Mouse (Mus musculus): Measurements from ENCODE around the gene Tenm2. TPM values are rescaled to one million over a fixed set of nuclear protein-coding genes. Genes with fewer than 3 reads are reported as not detected.

Gene Tenm2
- polyA plus RNA-seq, 1 experiment from 2014 or later: 8.1 TPM

DNA sequence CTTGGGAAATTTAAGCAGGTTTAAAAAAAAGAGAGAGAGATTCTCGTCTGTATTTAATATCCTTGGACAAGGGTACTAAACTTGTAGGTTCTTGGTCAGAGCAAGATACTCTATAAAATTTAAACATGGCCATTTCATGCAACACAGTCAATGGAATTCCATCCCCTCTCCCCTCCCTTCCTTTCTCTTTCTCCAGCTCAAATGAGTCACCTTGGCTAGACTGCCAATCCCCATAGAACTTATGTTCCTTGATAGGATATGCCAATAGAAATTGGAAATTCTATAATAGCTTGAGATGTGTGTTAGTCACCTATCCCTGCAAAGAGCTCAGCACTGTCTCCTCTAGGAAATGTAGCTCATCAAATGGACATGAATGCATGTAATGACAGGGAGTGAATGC lies 1031.9 kb downstream of the Tenm2 start:
- Histone ChIP-seq H3K9me3 (no peaks in the 10 kb centered on the region), H3K36me3 (peaks cover 9% of the 10 kb centered on the region; the same call in 1 of the 2 replicates), H3K27ac (no peak overlapping the region), H3K4me1 (replicated peaks) (no peaks in the 10 kb centered on the region), H3K27me3 (ENCODE audit: insufficient read depth, poor library complexity, severe bottlenecking) (no peaks in the 10 kb centered on the region), H3K4me3 (no peak overlapping the region)
- DNase-seq (ENCODE audit: low spot score): no peak
- WGBS: 74% methylated on average over 1 of the region's 1 CpGs

DNA sequence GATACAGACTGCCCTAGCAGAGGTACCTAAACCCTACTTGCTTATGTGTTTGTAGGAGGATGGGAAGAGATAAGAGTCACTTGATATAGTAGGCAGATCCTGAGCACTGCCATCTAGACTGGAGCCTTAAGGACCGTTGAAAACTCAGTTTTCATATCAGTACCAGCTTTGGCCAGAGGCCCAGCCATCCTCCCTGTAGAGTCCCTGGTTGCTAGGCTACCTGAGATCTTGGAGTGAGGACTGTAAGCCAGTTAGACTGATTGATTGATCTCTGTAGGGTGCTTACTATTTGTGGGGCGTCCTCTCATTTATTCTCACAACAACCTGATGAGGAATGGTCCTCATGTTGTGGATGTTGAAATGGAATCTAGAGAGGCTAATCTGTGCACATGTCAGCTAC lies 1041.4 kb downstream of the Tenm2 start:
- no peak for DNase-seq (ENCODE audit: low spot score)
- no peak overlapping the region for H3K27ac ChIP-seq
- H3K4me3 ChIP-seq: no peak overlapping the region
- H3K4me1 ChIP-seq (replicated peaks): no peaks in the 10 kb centered on the region
- WGBS: 81% methylated on average over 2 of the region's 2 CpGs
- H3K36me3 ChIP-seq: no peaks in the 10 kb centered on the region
- H3K9me3 ChIP-seq: peaks cover 3% of the 10 kb centered on the region; the same call in 1 of the 2 replicates
- no peaks in the 10 kb centered on the region for H3K27me3 ChIP-seq (ENCODE audit: insufficient read depth, poor library complexity, severe bottlenecking)

DNA sequence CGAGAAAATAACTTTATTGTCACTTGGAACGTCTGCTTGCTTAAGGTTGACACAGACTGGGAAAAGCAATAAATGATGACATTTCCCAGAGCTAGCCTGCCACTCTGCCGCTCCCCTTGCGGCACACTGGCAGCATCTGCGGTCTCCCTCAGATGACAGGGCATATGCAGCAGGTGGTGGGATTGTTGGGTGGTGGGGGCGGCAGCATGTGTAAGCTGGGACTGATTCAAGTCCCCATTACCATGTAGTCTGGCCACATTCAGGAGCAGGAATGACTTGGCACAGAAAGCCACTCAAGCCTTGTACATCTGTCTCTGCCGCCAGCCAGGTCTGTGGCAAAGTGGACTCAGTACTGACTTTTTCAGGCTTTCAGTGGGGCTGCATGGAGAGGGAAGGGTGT lies 1059.7 kb downstream of the Tenm2 start:
- Histone ChIP-seq H3K4me1 (replicated peaks) (peaks cover 5% of the 10 kb centered on the region; the same call in 1 of the 2 replicates), H3K36me3 (peaks cover 2% of the 10 kb centered on the region), H3K4me3 (no peak overlapping the region), H3K27ac (no peak overlapping the region), H3K9me3 (no peaks in the 10 kb centered on the region), H3K27me3 (ENCODE audit: insufficient read depth, poor library complexity, severe bottlenecking) (0 out of 2 replicates have a peak, but pooled peaks cover 7% of the 10 kb centered on the region)
- DNase-seq (ENCODE audit: low spot score): no peak
- whole genome bisulfite sequencing: 92% methylated on average over 7 of the region's 7 CpGs

DNA sequence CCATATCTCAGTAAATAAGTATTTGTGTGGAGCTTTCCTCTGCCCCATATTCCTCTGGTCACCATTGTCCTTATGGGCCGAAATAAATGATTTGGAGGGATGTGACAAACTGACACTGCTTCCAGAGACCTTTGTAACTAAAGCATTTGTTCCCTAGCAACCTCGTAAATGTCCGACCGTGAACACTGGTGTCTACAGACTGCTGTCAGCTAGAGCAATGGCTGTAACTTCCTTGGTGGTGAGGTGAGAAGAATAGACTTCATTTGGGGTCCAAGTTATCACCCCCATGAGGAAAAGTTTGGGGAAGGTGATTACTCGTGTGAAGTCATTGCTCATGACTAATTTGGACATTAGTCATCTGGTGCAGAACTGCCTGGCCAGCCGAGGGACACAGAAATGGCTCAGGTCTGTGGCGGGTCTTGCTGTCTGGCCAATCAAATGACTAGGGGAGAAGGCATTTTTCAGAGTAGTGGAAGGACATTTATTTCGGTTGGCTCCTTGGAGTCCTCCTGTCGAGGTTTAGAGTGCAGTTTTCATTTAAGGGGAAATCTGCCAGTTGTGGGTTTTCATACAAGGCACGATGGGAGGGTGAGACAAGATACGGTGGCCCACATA lies 1062.6 kb downstream of the Tenm2 start:
- Histone ChIP-seq H3K27ac (no peak overlapping the region), H3K27me3 (ENCODE audit: insufficient read depth, poor library complexity, severe bottlenecking) (0 out of 2 replicates have a peak, but pooled peaks cover 7% of the 10 kb centered on the region), H3K36me3 (peaks cover 8% of the 10 kb centered on the region), H3K9me3 (no peaks in the 10 kb centered on the region), H3K4me3 (no peak overlapping the region), H3K4me1 (replicated peaks) (peaks cover 5% of the 10 kb centered on the region; the same call in 1 of the 2 replicates)
- WGBS: 75% methylated on average over 11 of the region's 11 CpGs
- no peak for DNase-seq (ENCODE audit: low spot score)

DNA sequence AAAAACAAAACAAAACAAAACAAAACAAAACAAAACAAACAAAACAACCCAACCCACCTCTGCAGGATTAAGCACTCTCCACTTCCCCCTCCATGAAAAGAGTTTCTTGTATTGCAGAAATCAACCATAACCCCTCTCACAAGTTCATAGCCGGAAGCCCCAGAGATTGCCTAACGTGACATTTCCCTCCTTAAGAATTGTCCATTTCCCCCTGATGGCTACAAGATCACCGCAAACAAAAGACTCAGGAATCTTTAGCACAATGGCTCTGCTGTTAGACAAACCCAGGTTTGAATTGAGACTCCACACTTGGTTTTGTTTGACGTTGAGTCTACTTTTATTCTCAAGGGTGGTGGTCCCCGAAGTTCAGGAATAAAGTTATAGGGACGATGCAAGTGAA lies 1063.2 kb downstream of the Tenm2 start:
- Histone ChIP-seq H3K27ac (no peak overlapping the region), H3K27me3 (ENCODE audit: insufficient read depth, poor library complexity, severe bottlenecking) (0 out of 2 replicates have a peak, but pooled peaks cover 7% of the 10 kb centered on the region), H3K4me3 (no peak overlapping the region), H3K4me1 (replicated peaks) (peaks cover 5% of the 10 kb centered on the region; the same call in 1 of the 2 replicates), H3K9me3 (no peaks in the 10 kb centered on the region), H3K36me3 (peaks cover 8% of the 10 kb centered on the region)
- DNase-seq (ENCODE audit: low spot score): no peak
- 59% methylated on average over 6 of the region's 6 CpGs for WGBS

DNA sequence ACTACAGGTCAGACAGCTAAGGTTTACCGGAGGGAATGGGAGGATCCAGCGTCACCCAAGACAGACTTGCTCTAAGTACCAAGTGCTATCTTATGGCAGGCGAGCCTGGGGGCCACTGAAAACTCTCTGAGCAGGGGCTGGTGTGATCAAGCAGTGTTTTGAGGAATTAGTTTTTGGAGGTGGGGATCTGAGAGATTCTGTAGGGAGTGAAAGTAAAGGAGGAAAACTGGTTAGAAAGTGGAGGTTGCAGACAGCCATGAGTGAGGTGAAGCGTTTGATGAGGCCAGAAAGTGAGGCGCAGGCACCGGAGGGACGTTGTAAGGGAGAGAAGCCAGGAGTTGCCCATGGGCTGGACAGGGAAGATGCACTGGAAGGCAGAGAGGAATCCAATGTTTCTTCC lies 1063.8 kb downstream of the Tenm2 start:
- no peak overlapping the region for H3K27ac ChIP-seq
- no peak overlapping the region for H3K4me3 ChIP-seq
- no peaks in the 10 kb centered on the region for H3K9me3 ChIP-seq
- H3K36me3 ChIP-seq: peaks cover 8% of the 10 kb centered on the region
- WGBS: 90% methylated on average over 7 of the region's 7 CpGs
- DNase-seq (ENCODE audit: low spot score): no peak
- peaks cover 5% of the 10 kb centered on the region; the same call in 1 of the 2 replicates for H3K4me1 ChIP-seq (replicated peaks)
- 0 out of 2 replicates have a peak, but pooled peaks cover 7% of the 10 kb centered on the region for H3K27me3 ChIP-seq (ENCODE audit: insufficient read depth, poor library complexity, severe bottlenecking)

DNA sequence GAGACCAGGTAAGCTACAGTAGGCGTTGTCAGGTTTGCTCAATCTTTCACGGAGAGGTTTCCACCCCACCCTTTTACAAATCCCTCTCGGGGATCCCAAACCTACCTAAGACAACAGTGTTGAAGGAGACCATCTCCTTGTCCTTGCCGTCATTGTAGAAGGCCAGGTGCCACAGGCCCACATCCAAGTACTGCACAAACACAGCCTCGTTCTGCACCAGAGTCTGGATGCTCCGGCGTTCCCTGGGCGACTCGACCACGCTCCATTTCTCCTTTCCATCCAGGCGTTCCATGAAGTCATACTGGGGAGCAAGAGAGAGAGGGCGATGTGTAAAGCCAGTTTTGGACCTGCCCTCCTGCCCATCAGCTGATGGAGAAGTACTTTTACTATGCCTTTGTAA lies 1064.5 kb downstream of the Tenm2 start:
- H3K27me3 ChIP-seq (ENCODE audit: insufficient read depth, poor library complexity, severe bottlenecking): 0 out of 2 replicates have a peak, but pooled peaks cover 7% of the 10 kb centered on the region
- H3K9me3 ChIP-seq: no peaks in the 10 kb centered on the region
- H3K4me3 ChIP-seq: no peak overlapping the region
- H3K4me1 ChIP-seq (replicated peaks): peaks cover 5% of the 10 kb centered on the region; the same call in 1 of the 2 replicates
- no peak overlapping the region for H3K27ac ChIP-seq
- 92% methylated on average over 12 of the region's 12 CpGs for WGBS
- peaks cover 8% of the 10 kb centered on the region for H3K36me3 ChIP-seq
- DNase-seq (ENCODE audit: low spot score): no peak

DNA sequence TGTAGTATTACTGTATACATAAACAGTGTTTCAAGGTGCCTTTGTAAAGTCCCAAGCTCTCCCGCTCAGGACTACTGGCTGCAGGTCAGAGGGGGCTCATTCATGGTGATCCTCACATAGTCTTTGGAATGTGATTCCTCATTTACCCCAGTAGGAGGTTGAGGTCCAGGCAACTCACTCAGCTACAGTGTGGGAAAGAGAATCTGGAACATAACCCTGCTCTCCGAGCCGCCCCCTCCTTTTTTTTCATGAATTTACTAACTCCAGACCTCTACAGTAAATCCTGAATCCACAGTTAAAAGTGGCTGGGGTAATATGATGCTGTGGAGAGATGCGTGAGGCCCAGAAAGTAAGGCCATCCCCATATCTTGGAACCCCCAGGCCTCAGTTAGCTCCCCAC lies 1066.0 kb downstream of the Tenm2 start:
- H3K36me3 ChIP-seq: peaks cover 8% of the 10 kb centered on the region
- peaks cover 5% of the 10 kb centered on the region; the same call in 1 of the 2 replicates for H3K4me1 ChIP-seq (replicated peaks)
- no peak for DNase-seq (ENCODE audit: low spot score)
- no peak overlapping the region for H3K27ac ChIP-seq
- 0 out of 2 replicates have a peak, but pooled peaks cover 4% of the 10 kb centered on the region for H3K27me3 ChIP-seq (ENCODE audit: insufficient read depth, poor library complexity, severe bottlenecking)
- no peaks in the 10 kb centered on the region for H3K9me3 ChIP-seq
- WGBS: 66% methylated on average over 4 of the region's 4 CpGs
- no peak overlapping the region for H3K4me3 ChIP-seq

DNA sequence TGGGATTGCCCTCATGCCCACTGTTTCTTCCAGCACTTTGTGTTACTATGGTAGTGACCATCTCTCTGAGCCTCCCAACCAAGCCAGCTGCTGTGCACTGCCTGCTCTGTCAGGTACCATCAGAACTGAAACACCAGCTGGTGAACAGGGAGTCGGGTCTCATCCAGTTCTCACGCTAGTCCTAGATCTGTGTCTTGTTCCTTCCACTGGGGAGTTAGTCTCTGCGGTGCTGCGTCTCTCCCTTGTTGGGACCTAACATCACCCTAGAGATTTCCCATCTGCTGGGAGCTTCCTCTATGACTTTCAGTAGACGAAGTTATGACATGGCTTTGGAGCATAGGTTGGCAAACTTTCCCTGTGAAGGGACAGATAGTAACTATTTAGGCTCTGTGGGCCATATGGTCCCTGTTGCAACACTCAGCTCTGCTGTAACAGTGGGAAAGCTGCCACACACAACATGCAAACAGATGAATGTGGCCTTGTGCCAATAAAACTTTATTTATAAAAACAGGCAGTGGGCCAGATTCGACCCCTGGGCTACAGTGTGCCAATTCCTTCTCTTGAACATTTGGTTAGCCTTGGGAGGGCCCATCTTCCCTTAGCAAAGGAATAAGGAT lies 1066.7 kb downstream of the Tenm2 start:
- Histone ChIP-seq H3K27me3 (ENCODE audit: insufficient read depth, poor library complexity, severe bottlenecking) (no peaks in the 10 kb centered on the region), H3K36me3 (peaks cover 8% of the 10 kb centered on the region), H3K27ac (no peak overlapping the region), H3K4me1 (replicated peaks) (peaks cover 5% of the 10 kb centered on the region; the same call in 1 of the 2 replicates), H3K4me3 (no peak overlapping the region), H3K9me3 (no peaks in the 10 kb centered on the region)
- WGBS: 90% methylated on average over 6 of the region's 6 CpGs
- no peak for DNase-seq (ENCODE audit: low spot score)

DNA sequence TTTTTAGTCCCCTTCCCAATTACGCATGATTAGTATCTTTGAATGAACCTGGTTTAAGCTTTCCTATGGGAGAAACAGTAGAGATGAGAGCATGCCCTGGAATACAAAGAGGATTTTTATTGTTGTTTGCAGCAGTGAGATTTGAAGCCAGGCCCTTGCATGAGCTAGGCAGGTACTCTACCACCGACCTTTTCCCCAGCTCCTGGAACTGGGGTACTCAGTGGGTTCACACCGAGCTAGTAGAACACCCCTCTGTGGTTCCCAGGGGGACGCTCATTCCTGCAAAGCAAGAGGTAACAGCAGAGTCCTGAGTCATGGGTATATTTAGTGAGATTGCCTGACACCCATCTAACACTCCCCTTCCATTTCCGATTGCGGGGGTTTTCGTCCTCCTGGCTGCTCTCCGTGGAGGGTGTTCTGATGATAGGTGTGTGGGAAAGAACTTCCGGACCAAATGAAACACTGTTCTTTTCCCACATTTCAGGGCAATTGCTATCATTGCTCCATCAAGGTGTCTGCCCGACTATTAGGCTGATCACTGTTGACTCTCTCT lies 1067.9 kb downstream of the Tenm2 start:
- Histone ChIP-seq H3K27ac (no peak overlapping the region), H3K4me1 (replicated peaks) (peaks cover 4% of the 10 kb centered on the region; the same call in 1 of the 2 replicates), H3K36me3 (peaks cover 8% of the 10 kb centered on the region), H3K9me3 (no peaks in the 10 kb centered on the region), H3K4me3 (no peak overlapping the region), H3K27me3 (ENCODE audit: insufficient read depth, poor library complexity, severe bottlenecking) (no peaks in the 10 kb centered on the region)
- WGBS: 91% methylated on average over 10 of the region's 10 CpGs
- DNase-seq (ENCODE audit: low spot score): no peak

DNA sequence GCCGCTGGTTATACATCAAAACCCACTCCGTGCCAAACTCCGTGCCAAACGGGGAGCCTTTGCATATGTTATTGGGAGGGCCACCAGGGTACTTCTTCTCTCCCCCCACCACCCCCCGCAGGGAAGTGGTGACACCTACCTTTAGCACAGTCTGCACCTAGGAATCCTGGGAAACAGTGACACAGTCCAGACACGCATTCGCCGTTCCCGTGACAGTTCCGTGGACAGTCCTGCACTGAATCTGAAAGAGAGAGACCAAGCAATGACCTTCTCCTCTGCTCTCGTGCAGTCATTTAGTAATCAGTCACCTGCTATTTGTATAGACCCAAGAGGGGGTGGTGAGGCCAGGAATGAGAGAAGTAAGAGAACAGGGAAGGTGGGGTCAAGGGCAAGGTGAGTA lies 1072.2 kb downstream of the Tenm2 start:
- H3K27ac ChIP-seq: no peak overlapping the region
- no peaks in the 10 kb centered on the region for H3K9me3 ChIP-seq
- H3K4me3 ChIP-seq: no peak overlapping the region
- no peaks in the 10 kb centered on the region for H3K4me1 ChIP-seq (replicated peaks)
- no peaks in the 10 kb centered on the region for H3K36me3 ChIP-seq
- DNase-seq (ENCODE audit: low spot score): no peak
- no peaks in the 10 kb centered on the region for H3K27me3 ChIP-seq (ENCODE audit: insufficient read depth, poor library complexity, severe bottlenecking)
- WGBS: 91% methylated on average over 11 of the region's 11 CpGs

DNA sequence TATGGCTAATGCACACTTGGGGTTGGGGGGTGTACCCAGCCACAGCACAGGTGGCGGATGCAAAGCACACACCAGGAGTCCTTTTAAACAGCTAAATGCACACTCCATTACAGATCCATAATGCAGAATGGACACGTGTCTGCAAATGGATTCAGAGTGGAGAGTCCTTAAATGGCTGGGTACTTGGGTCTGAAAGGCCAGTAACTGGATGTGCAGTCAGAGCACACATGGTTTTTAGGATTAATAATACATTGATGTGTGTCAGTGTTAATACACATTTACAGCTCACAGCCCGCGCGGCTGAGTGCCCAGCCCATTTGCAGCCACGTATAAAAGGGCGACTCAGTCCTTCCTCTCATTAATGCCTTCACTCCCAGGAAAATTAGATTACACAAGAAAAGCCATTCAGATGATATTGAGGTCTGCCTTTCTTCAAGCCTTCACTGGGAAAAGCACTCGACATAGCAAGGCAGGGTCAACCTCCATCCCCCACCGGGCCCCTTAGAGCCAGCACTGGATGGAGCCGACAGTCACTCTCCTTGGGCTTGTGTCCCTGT lies 1073.9 kb downstream of the Tenm2 start:
- no peak for DNase-seq (ENCODE audit: low spot score)
- no peaks in the 10 kb centered on the region for H3K4me1 ChIP-seq (replicated peaks)
- WGBS: 81% methylated on average over 10 of the region's 10 CpGs
- H3K27ac ChIP-seq: no peak overlapping the region
- no peaks in the 10 kb centered on the region for H3K9me3 ChIP-seq
- no peaks in the 10 kb centered on the region for H3K27me3 ChIP-seq (ENCODE audit: insufficient read depth, poor library complexity, severe bottlenecking)
- H3K4me3 ChIP-seq: no peak overlapping the region
- H3K36me3 ChIP-seq: no peaks in the 10 kb centered on the region

DNA sequence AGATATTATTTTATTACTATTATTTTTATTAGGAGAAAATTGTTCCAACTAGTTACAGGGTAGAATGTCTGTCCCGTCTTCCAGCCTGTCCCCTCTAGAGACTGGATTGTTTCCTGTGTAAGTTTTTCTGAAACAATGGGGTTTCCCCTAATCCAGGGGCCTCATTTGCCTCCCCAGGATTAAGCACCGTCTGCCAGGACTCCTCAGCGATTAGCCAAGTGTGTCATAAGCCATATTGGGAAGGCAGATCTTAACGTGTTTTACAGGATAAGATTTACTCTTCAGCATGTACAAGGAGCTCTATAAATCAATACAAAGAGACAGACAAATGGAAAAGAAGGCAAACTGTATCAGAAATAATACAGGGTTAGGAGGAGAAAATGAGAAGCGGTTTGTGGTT lies 1082.3 kb downstream of the Tenm2 start:
- WGBS: 62% methylated on average over 5 of the region's 5 CpGs
- no peak for DNase-seq (ENCODE audit: low spot score)
- H3K4me3 ChIP-seq: no peak overlapping the region

More for the DNA sequence above, 1082.3 kb downstream of the Tenm2 start:
- Histone ChIP-seq H3K4me1 (replicated peaks) (peaks cover 17% of the 10 kb centered on the region), H3K27ac (no peak overlapping the region), H3K36me3 (no peaks in the 10 kb centered on the region), H3K9me3 (no peaks in the 10 kb centered on the region), H3K27me3 (ENCODE audit: insufficient read depth, poor library complexity, severe bottlenecking) (no peaks in the 10 kb centered on the region; the same call in 1 of the 2 replicates)
